Mouse (Mus musculus): ENCODE data around the gene Rims1.

The Rims1 gene

DNA sequence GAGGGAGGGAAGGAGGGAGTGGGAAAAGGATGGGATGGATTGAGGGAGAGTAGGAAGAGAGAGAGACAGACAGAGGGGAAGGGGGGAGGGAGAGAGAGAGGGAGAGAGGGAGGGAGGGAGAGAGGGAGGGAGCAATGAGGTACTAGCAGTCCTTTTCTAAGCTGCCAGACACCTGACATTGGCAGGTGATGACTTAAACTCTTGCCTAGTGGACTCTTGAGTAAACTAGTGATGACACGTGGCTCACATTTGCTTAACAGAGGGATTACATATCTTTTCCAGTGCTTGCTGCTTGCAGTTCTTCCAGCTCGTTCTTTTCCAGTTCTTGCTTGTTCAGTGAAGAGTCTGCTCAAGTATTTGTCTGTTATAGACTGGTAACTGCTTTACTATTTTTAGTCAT lies 160.5 kb downstream of the Rims1 start:
- no peaks in the 10 kb centered on the region for H3K36me3 ChIP-seq (ENCODE audit: control insufficient read depth, insufficient read depth, low read length, poor library complexity, severe bottlenecking)
- no peaks in the 10 kb centered on the region for H3K27me3 ChIP-seq (ENCODE audit: control insufficient read depth, insufficient read depth, low read length, poor library complexity, severe bottlenecking)
- DNase-seq (ENCODE audit: low read depth, low spot score) = no peak

DNA sequence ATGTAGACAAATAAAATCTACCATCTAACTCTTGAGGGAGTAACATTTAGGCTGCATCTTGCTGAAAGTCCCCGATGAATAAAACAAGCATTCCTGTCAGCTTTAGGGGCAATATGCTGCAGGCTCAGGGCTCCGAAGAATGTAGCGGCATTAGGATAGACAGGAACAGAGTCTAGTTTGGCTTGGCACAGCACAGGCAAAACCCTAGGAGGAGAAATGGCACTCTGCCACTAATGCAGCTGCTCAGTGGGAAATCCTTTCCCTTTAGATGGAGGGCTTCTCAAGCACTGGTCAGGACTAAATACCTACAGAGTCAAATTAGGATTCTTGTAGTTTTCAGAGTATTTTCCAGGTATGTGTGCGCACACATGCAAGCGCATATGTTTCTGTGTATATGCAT lies 165.2 kb downstream of the Rims1 start:
- Histone ChIP-seq H3K36me3 (ENCODE audit: control insufficient read depth, insufficient read depth, low read length, poor library complexity, severe bottlenecking) (no peaks in the 10 kb centered on the region), H3K27me3 (ENCODE audit: control insufficient read depth, insufficient read depth, low read length, poor library complexity, severe bottlenecking) (no peaks in the 10 kb centered on the region)
- no peak for DNase-seq (ENCODE audit: low read depth, low spot score)

DNA sequence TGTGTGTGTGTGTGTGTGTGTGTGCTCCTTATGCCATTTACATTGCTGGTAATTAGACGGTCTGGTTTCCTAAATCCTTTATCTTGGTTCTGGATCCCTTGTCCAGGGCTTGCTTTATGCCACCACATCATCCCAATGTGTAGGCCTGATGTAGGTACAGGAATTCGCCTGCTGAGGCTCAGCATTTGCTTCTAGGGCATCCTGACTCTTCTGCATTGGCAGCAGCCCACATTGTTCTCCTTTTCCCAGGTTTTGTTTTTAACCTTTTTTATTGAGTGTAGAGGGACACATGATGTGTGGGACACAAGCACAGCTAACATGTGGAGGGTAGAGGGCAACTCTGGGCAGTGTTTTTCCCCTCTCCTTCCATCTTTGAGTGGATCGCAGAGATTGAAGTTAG lies 166.1 kb downstream of the Rims1 start:
- Histone ChIP-seq H3K27me3 (ENCODE audit: control insufficient read depth, insufficient read depth, low read length, poor library complexity, severe bottlenecking) (no peaks in the 10 kb centered on the region), H3K36me3 (ENCODE audit: control insufficient read depth, insufficient read depth, low read length, poor library complexity, severe bottlenecking) (no peaks in the 10 kb centered on the region)
- no peak for DNase-seq (ENCODE audit: low read depth, low spot score)

DNA sequence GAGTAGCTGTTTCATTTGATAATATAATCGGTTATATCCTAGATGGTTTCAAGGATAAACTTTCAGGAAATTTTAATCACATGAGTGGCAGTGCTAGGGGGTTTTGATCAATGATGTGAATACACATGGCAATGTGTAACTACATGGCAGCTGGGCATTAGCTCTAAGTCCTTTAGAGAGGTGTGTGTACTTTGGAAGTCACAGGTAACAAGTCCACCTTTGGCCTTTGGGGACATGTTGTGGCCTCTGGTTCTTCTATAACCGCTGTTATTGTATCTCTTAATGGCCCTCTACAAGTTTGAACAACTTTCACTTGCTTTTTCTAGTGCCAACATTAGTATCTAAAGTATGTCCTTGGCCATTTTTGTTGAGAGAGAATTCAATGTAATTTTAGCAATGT lies 171.9 kb downstream of the Rims1 start:
- Histone ChIP-seq H3K36me3 (ENCODE audit: control insufficient read depth, insufficient read depth, low read length, poor library complexity, severe bottlenecking) (no peaks in the 10 kb centered on the region), H3K27me3 (ENCODE audit: control insufficient read depth, insufficient read depth, low read length, poor library complexity, severe bottlenecking) (no peaks in the 10 kb centered on the region)
- DNase-seq (ENCODE audit: low read depth, low spot score) = no peak

DNA sequence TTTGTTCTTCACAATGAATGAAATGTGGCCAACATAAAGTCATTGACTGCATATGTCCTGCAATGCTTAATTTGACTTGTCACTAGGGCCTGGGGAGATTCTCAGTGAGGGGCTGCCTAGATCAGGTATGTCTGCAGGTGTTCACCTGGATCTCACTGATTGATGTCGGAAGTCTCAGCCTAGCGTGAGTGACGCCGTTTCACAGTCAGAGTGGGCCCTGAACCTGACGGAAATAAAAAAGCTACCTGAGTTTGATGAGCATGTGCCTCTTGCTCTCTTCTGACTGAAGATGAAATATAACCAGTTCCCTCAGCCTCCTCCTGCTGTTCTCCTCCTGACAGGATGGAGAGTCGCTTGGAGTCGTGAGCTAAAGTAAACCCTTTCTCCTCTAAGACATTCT lies 173.2 kb downstream of the Rims1 start:
- Histone ChIP-seq H3K27me3 (ENCODE audit: control insufficient read depth, insufficient read depth, low read length, poor library complexity, severe bottlenecking) (no peaks in the 10 kb centered on the region), H3K36me3 (ENCODE audit: control insufficient read depth, insufficient read depth, low read length, poor library complexity, severe bottlenecking) (no peaks in the 10 kb centered on the region)
- DNase-seq (ENCODE audit: low read depth, low spot score) = no peak

DNA sequence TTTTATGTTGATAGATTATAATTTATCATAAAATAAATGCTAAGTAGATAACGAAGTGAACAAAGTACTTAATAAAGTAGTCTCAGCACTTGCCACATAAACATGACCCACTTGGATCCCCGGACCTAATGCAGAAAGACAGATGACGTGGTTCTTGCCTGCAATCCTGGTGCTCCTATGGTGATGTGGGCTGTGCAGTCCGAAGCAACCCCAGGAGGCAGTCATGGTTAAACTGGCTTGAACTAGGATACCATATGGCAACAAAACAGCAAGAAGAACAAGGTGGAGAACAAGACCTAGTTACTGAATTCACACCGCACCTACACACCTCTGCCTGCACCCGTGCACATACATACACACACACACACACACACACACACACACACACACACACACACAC lies 173.8 kb downstream of the Rims1 start:
- Histone ChIP-seq H3K27me3 (ENCODE audit: control insufficient read depth, insufficient read depth, low read length, poor library complexity, severe bottlenecking) (no peaks in the 10 kb centered on the region), H3K36me3 (ENCODE audit: control insufficient read depth, insufficient read depth, low read length, poor library complexity, severe bottlenecking) (no peaks in the 10 kb centered on the region)
- no peak for DNase-seq (ENCODE audit: low read depth, low spot score)

DNA sequence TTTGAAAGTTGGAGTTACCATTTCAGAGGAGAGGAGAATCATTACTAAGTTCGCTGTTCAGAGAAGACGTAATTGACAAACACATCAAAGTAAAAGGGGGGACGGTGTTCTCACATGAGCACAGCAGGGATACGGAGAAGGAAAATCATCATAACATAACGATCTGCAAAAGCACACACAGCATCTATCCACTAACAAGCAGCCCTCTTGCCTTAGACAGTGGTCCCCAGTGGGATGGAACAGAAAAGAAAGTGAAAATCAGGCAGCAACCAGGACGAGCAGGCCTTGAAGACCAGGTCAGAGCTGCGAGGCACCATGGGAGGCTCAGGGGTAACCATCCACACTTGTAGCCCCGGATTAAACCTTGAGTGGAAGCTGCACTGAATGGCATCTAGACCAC lies 176.8 kb downstream of the Rims1 start:
- no peak for DNase-seq (ENCODE audit: low read depth, low spot score)
- Histone ChIP-seq H3K27me3 (ENCODE audit: control insufficient read depth, insufficient read depth, low read length, poor library complexity, severe bottlenecking) (no peaks in the 10 kb centered on the region), H3K36me3 (ENCODE audit: control insufficient read depth, insufficient read depth, low read length, poor library complexity, severe bottlenecking) (no peaks in the 10 kb centered on the region)

DNA sequence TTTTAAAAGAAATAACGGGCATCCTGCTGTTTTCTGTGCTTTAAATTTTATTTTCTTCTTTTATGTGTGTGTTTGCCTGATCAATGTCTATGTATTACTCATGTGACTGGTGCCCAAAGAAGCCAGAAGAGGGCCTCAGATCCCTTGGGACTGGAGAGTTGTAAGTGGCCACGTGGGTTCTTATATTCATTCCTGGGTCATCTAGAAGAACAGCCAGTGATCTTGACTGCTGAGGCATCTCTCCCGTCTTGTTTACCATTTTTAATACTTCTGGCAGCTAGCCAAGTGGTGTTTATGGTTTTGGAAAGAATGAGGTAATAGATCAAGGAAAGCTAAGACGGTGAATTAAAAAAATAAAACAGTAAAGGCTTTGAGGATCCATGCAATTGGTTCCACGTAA lies 178.8 kb downstream of the Rims1 start:
- Histone ChIP-seq H3K27me3 (ENCODE audit: control insufficient read depth, insufficient read depth, low read length, poor library complexity, severe bottlenecking) (no peaks in the 10 kb centered on the region), H3K36me3 (ENCODE audit: control insufficient read depth, insufficient read depth, low read length, poor library complexity, severe bottlenecking) (no peaks in the 10 kb centered on the region)
- DNase-seq (ENCODE audit: low read depth, low spot score) = no peak

DNA sequence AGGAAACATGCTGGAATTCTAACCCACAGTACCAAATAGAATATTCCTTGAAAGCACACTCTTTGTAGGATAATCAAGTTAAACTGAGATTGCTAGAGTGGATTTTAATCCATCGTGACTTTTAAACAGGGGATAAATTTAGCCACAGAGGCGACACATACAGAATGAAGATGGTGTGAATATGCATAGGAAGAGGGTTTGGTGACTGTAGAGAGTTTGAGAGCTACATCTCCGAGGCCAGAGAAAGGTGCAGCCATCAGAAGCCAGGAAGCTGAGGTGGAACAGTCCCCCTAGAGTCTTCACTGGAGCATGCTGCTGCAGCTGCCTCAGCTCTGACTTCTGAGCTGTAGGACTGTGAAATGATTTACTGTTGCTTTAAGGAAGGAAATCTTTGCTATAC lies 179.5 kb downstream of the Rims1 start:
- Histone ChIP-seq H3K27me3 (ENCODE audit: control insufficient read depth, insufficient read depth, low read length, poor library complexity, severe bottlenecking) (no peaks in the 10 kb centered on the region), H3K36me3 (ENCODE audit: control insufficient read depth, insufficient read depth, low read length, poor library complexity, severe bottlenecking) (no peaks in the 10 kb centered on the region)
- DNase-seq (ENCODE audit: low read depth, low spot score) = no peak

DNA sequence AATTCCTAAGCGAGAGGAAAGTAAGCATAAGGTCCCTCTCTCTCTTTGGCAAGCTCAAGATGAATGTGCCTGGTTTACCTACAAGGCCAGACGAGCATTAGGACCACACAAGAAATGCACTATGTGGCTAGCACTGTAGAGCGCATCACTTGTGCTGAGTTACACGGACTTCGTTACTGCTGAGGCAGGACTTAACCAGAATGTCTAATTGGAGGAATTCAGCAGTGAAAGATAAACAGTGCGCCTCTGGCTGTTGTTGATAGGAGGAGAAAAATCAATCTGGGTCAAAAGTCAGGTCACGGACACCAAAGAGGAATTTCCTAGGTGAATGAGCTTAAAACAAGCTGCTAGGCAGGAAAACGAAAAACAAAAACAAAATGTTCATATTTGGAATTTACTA lies 185.0 kb downstream of the Rims1 start:
- H3K36me3 ChIP-seq (ENCODE audit: control insufficient read depth, insufficient read depth, low read length, poor library complexity, severe bottlenecking) = no peaks in the 10 kb centered on the region
- DNase-seq (ENCODE audit: low read depth, low spot score) = no peak

DNA sequence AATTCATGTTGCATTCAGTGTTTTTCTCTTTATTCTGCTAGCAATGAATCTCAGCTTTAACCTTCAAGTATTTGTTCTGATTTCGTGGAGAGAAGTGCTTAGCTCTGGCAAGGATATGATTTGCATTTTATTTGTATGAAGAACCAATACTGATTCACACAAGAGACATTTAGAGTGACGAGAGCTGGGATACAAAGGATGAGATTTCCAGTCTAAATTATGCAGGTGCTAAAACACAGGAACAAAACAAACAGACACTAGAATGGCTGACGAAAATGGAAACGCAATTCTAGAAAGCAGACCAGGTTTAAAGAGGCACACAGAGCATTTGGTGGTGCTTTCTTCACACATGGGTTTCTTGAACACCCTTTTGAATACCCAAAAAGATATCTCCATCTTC lies 190.2 kb downstream of the Rims1 start:
- no peak for DNase-seq (ENCODE audit: low read depth, low spot score)
- no peaks in the 10 kb centered on the region for H3K27me3 ChIP-seq (ENCODE audit: control insufficient read depth, insufficient read depth, low read length, poor library complexity, severe bottlenecking)

More for the DNA sequence above, 185.0 kb downstream of the Rims1 start:
- H3K27me3 ChIP-seq (ENCODE audit: control insufficient read depth, insufficient read depth, low read length, poor library complexity, severe bottlenecking) = no peaks in the 10 kb centered on the region

DNA sequence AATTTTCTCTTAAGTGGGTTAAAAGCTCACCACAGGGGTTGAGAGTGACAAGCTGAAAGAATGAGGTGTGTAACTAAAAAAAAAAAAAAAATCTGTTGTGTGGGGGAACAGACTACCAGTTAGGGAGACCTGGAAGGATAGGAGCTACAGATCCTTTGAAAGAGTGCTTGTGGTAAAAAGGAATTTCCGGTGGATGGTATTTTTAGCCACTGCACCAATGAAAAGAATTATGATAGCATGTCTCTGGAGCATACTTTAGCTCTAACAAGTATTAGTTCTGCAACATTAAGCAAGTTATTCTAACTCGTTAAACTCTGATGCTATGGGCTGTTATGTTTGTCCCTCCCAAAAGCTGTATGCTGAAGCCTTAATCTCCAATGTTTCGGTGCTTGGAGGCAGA lies 192.2 kb downstream of the Rims1 start:
- Histone ChIP-seq H3K27me3 (ENCODE audit: control insufficient read depth, insufficient read depth, low read length, poor library complexity, severe bottlenecking) (no peaks in the 10 kb centered on the region), H3K36me3 (ENCODE audit: control insufficient read depth, insufficient read depth, low read length, poor library complexity, severe bottlenecking) (no peaks in the 10 kb centered on the region)
- no peak for DNase-seq (ENCODE audit: low read depth, low spot score)

More for the DNA sequence above, 190.2 kb downstream of the Rims1 start:
- no peaks in the 10 kb centered on the region for H3K36me3 ChIP-seq (ENCODE audit: control insufficient read depth, insufficient read depth, low read length, poor library complexity, severe bottlenecking)

DNA sequence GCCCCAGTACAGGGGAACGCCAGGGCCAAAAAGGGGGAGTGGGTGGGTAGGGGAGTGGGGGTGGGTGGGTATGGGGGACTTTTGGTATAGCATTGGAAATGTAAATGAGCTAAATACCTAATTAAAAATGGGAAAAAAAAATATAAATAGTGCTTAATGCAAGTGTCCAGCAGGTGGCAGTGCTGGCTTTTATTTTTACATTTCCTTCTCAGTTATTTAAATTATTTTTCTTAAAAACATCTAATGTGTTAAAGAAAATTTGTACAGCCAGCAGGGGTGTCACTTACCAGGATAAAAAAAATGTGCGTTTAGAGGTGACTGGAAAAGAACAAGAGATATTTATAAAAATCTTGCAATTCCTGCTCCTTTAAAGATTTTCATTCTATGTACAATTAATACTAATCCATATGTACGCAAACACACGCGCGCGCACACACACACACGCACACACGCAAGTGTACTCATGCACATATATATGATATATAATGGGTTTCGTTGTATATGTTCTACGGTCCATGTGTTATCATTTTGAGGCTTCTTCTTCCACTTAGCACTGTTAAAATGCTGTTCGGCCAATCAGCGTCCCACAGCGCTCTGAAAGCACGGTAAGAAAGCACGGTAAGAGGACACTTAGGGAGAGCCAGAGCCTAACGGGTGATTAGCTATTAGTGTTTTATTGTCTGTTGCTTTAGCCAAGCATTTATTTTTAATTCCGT lies 201.3 kb downstream of the Rims1 start:
- Histone ChIP-seq H3K36me3 (ENCODE audit: control insufficient read depth, insufficient read depth, low read length, poor library complexity, severe bottlenecking) (no peaks in the 10 kb centered on the region), H3K27me3 (ENCODE audit: control insufficient read depth, insufficient read depth, low read length, poor library complexity, severe bottlenecking) (no peaks in the 10 kb centered on the region)
- no peak for DNase-seq (ENCODE audit: low read depth, low spot score)

DNA sequence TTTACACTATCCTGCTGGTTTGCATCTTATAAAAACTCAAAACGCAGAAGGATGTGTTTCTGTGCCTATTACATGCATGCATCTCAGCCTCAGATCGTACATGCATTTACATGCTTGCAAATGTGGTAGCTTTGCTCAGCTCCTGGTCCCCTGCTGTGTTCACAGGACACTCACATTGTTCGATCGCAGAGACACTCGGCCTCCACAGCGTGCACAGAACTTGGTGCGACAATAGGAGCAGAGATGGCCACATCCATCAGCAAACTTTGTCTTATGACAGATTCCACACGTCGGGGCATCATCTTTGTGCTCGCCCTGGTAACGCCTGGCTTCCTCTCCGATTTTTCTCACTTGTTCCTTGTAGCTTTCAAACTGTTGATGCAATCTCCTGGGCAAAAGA lies 209.6 kb downstream of the Rims1 start:
- no peaks in the 10 kb centered on the region for H3K27me3 ChIP-seq (ENCODE audit: control insufficient read depth, insufficient read depth, low read length, poor library complexity, severe bottlenecking)
- DNase-seq (ENCODE audit: low read depth, low spot score) = no peak
- H3K36me3 ChIP-seq (ENCODE audit: control insufficient read depth, insufficient read depth, low read length, poor library complexity, severe bottlenecking) = no peaks in the 10 kb centered on the region

DNA sequence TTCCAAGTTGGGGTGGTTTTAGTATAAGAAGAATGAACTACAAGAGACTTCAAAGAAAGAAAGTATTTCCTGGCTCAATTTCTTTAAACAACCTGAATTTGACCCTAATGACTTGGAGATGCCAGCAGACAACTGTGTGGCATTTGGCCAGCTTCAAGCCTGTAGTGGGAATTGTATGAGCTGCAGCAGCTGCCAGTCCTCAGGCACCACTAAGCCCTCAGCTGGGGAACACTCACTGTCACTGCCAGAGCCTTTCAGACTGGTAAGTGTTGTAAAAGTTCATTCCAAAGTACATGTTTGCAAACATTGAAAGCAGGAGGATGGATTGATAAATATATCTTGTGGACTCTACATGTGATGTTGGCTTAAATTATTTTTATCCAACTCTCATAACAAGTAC lies 211.0 kb downstream of the Rims1 start:
- DNase-seq (ENCODE audit: low read depth, low spot score) = no peak
- H3K27me3 ChIP-seq (ENCODE audit: control insufficient read depth, insufficient read depth, low read length, poor library complexity, severe bottlenecking) = no peaks in the 10 kb centered on the region
- no peaks in the 10 kb centered on the region for H3K36me3 ChIP-seq (ENCODE audit: control insufficient read depth, insufficient read depth, low read length, poor library complexity, severe bottlenecking)

DNA sequence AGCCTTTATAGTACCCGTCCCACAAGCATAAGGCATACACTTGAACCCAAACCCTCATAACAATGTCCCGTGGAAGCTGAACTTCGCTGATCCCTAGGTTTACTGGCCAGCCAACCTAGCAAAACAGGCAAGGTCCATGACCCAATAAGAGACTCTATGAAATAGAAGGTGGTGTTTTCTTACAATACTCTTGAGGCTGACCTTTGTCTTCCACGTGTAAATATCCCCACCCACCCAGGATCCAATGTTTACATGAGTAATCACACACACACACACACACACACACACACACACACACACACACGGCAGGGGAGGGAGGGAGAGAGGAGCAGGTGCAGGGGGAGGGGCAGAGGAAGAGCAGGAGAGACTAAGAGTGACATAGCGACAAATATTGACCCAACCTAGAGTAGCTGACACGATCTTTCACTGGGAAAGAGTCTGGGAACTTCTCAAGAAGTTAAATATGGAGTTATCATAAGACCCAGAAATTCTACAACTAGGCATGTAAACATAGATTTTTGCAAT lies 217.9 kb downstream of the Rims1 start:
- Histone ChIP-seq H3K27me3 (ENCODE audit: control insufficient read depth, insufficient read depth, low read length, poor library complexity, severe bottlenecking) (no peaks in the 10 kb centered on the region), H3K36me3 (ENCODE audit: control insufficient read depth, insufficient read depth, low read length, poor library complexity, severe bottlenecking) (no peaks in the 10 kb centered on the region)
- DNase-seq (ENCODE audit: low read depth, low spot score) = no peak
